Mouse (Mus musculus): ENCODE results near the gene Ptpro. TPM values are rescaled to one million over a fixed set of nuclear protein-coding genes. Genes with fewer than 3 reads are reported as not detected.
A peak's percentile ranks its signal among the peaks of the same experiment; 100 is the strongest.
"Not testable (repeated sequence)": the region's sequence is repeated elsewhere in the genome, so short reads cannot be mapped to it uniquely, and the experiment has no call there.

Gene Ptpro
- polyA plus RNA-seq, 1 experiment from 2014 or later, result 3.7 TPM

DNA sequence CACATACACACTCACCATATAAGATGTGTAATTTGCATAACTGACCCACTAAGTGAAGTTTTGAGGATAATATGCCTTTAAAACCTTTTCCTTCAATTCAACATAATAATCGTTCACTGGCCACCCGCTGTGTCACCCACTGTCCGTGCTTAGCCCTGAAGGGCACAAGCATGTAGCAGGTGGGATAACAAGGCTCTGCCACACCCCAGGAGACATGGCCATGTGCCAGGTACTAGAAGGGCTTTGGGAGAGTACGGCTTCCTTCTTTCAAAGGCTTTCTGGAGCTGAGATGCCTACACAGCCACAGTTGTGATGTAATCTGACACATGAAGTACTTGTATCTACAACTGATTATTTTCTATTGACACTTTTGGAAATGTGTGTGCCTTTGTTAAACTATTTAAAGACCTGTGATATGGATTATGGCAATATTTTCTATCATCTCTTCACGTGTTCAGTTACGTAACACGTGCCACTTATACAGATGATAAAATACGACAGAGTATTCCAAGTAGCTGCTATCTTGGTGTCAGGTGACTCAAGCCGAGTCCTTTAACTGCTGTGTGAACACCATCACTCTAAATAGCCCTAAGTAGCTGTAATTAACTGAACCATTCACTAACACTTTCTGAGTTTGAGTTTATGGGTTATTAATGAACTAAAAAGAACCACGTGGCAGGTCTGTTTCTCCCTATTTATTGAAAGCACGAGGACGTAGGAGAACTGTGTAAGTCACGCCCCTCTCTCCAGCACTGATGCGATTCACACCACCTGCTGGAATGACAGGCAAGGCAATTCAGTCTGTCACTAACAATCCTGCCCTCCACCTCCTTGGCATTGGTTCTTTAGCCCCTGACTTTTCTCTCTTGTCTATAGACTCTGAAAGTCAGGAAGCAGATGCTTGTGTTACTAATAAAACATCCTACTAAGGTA, 173.6 kb downstream of the Ptpro start:
- H3K9ac ChIP-seq, result no peak overlapping the region
- no peaks in the 10 kb centered on the region for H3K9me3 ChIP-seq (replicated peaks)
- WGBS, result 36% methylated on average over 14 of the region's 14 CpGs
- peak overlapping the region; percentile 12; the same call in 1 of the 2 replicates for H3K4me2 ChIP-seq
- 0 out of 2 replicates have a peak, but pooled peaks have one; percentile 35 for ATAC-seq (replicated peaks; ENCODE audit: insufficient number of reproducible peaks, insufficient read depth, low FRiP score, low read depth)
- no peaks in the 10 kb centered on the region for H3K27me3 ChIP-seq
- H3K4me3 ChIP-seq, result no peak overlapping the region
- no peaks in the 10 kb centered on the region for H3K36me3 ChIP-seq
- no peak overlapping the region for H3K27ac ChIP-seq
- peaks cover 3% of the 10 kb centered on the region; the same call in 1 of the 2 replicates for H3K4me1 ChIP-seq (replicated peaks)

DNA sequence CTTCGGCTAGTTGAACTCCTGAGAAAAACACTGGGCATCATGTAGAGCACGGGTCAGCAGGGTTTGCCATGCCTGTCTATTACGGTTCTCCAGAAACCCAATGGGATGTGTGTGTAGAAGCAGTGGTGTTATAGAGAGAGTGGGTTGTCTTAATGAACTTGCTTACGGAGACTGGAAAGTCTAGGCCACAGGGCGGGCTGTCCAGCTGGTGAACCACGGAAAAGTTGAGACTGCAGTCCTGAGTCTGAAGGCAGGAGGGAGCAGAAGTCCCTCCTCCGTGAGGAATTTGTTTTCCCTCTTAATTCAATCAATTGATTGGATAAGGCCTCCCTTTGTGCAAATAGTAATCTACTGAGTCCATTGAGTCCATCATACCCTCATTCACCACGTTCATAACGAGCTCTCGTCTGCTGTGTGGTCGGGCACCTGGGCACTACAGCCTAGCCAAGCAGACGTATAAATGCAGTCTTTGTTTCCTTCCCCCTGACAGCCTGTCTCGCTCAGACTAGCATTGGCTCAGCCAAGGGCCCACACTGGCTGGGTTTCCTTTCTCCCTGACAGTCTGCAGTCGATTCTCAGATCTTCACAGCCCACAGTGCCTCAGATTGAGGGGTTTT, 181.5 kb downstream of the Ptpro start:
- H3K4me2 ChIP-seq, result no peak overlapping the region
- no peaks in the 10 kb centered on the region for H3K4me1 ChIP-seq (replicated peaks)
- H3K4me3 ChIP-seq, result no peak overlapping the region
- WGBS, result 61% methylated on average over 14 of the region's 14 CpGs
- H3K9me3 ChIP-seq (replicated peaks), result no peaks in the 10 kb centered on the region
- no peaks in the 10 kb centered on the region for H3K36me3 ChIP-seq
- H3K27me3 ChIP-seq, result no peaks in the 10 kb centered on the region
- H3K9ac ChIP-seq, result no peak overlapping the region
- H3K27ac ChIP-seq, result no peak overlapping the region
- ATAC-seq (replicated peaks; ENCODE audit: insufficient number of reproducible peaks, insufficient read depth, low FRiP score, low read depth), result no peak

DNA sequence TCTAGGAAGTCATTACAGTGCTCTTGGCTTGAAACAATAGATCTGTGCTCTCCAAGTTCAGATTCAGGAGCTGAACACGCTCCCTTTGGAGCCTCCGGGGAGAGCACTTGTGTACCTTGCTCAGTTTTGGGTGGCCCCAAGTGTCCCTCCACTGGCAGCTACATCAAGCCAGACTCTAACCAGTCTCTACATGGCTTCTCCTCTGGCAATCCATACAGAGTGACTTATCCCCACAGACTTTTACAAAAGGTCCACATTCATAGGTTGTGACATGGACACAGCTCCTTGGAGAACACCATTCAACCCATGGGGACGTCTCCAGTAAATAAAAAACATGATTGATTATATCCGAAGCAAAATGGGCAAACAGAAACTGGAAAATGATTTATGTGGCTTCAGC, 185.4 kb downstream of the Ptpro start:
- no peak overlapping the region for H3K27ac ChIP-seq
- 82% methylated on average over 4 of the region's 4 CpGs for WGBS

DNA sequence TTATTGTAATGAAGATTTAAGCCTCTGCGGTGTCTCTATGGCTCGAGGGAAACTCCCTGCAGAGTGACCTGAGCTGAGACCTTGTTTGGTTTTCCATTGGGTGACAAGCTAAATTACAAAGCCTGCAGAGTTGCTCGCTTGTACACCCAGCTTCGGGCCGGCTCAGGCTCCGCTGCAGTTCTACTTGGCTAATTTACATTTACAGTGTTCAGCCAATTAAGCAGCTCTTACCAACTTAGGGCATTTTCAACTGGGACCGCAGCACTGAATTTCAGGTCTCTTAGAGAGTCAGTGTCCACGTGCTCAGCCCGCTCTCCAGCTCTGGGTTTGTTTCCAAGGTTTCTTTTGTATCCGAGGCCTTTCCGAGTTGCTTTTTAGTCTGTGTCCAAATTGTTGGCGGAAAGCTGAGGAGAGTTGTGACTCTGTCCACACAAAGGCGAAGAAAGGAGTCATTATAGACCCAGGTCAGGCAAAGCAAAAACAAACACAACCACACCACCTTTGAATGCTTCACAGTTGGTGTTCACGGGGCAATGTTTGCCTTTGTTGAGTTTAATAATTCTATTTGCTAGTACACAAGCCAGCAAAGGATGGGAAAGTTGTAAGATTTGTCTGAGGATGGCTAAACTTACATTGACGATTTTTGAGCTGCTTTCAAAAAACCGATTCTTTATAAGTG, 185.9 kb downstream of the Ptpro start:
- no peak for ATAC-seq (replicated peaks; ENCODE audit: insufficient number of reproducible peaks, insufficient read depth, low FRiP score, low read depth)
- no peak overlapping the region for H3K4me3 ChIP-seq
- H3K4me2 ChIP-seq, result no peak overlapping the region
- no peak overlapping the region for H3K9ac ChIP-seq
- 70% methylated on average over 16 of the region's 16 CpGs for WGBS
- no peaks in the 10 kb centered on the region for H3K4me1 ChIP-seq (replicated peaks)
- H3K9me3 ChIP-seq (replicated peaks), result no peaks in the 10 kb centered on the region
- no peaks in the 10 kb centered on the region for H3K36me3 ChIP-seq
- no peak overlapping the region for H3K27ac ChIP-seq
- no peaks in the 10 kb centered on the region for H3K27me3 ChIP-seq

More for the DNA sequence above, 185.4 kb downstream of the Ptpro start:
- Histone ChIP-seq H3K9me3 (replicated peaks) (no peaks in the 10 kb centered on the region), H3K27me3 (no peaks in the 10 kb centered on the region), H3K4me1 (replicated peaks) (no peaks in the 10 kb centered on the region), H3K4me3 (no peak overlapping the region), H3K9ac (no peak overlapping the region), H3K4me2 (no peak overlapping the region), H3K36me3 (no peaks in the 10 kb centered on the region)
- ATAC-seq (replicated peaks; ENCODE audit: insufficient number of reproducible peaks, insufficient read depth, low FRiP score, low read depth), result no peak

DNA sequence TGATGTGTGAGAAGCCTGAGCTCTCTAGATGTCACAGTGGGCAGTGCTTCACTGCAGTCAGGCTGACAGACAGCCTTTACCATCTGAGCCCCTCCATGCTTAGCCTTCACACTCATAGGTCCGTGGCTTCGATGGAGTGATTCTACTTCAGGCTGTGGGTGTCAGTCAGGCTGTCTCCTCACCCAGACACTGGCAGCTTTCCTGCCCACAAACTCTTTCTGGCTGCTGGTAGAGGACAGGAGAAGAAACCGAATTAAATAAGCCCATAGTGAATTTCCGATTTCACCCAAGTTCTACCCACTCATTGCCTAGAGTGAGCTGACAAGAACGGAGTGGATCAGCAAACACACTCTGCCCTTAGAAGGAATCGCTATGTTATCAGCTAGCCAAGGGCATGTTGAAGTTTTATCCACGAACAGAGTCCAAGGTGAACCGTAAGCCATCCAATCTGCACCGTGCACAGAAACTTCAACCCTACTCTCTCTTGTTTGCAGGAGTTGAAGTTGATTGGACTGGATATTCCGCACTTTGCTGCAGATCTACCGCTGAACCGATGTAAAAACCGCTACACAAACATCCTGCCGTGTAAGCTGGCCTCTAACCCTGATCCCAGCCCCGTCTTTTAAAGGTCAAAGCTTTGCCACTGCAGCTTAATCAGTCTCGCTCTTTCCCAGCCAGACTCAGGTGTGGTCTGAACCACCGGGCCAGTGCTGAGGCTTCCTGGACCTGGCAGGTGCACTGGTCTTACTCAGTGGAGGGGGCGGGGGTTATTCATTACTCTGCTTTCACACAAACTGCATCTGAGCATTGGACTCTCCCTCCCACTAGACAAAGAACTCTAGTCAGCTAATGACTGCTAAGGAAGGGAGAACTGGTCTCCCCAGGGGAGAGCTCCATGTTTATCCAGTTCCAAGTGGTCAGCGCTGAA, 188.7 kb downstream of the Ptpro start:
- H3K4me3 ChIP-seq, result no peak overlapping the region
- H3K27ac ChIP-seq, result no peak overlapping the region
- 64% methylated on average over 19 of the region's 19 CpGs for WGBS
- H3K9me3 ChIP-seq (replicated peaks), result no peaks in the 10 kb centered on the region
- no peaks in the 10 kb centered on the region for H3K4me1 ChIP-seq (replicated peaks)
- H3K9ac ChIP-seq, result no peak overlapping the region
- no peaks in the 10 kb centered on the region for H3K36me3 ChIP-seq
- no peak overlapping the region for H3K4me2 ChIP-seq
- no peaks in the 10 kb centered on the region for H3K27me3 ChIP-seq
- ATAC-seq (replicated peaks; ENCODE audit: insufficient number of reproducible peaks, insufficient read depth, low FRiP score, low read depth), result no peak

DNA sequence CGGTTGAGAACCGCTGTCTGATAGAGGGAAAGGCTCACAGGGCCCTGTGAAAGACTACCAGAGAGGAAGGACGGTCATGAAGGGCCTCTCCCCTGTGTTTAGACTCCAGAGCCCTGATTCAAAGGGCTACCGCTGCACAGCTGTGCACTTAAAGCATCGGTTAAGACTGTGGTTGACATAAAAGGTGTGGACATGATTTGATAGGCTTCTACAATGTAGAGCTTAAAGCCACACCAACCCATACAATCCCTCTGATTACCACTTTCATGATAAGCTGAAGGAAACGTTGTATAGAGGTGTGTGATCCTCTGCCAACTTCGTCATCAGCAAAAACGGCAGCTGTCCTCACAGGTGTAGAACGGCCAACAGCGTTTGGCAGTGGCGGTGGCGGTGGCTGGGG, 191.0 kb downstream of the Ptpro start:
- Histone ChIP-seq H3K9me3 (replicated peaks) (no peaks in the 10 kb centered on the region), H3K36me3 (no peaks in the 10 kb centered on the region), H3K4me2 (no peak overlapping the region), H3K27ac (no peak overlapping the region), H3K4me3 (no peak overlapping the region), H3K27me3 (no peaks in the 10 kb centered on the region), H3K4me1 (replicated peaks) (no peaks in the 10 kb centered on the region), H3K9ac (no peak overlapping the region)
- ATAC-seq (replicated peaks; ENCODE audit: insufficient number of reproducible peaks, insufficient read depth, low FRiP score, low read depth), result no peak
- 79% methylated on average over 12 of the region's 12 CpGs for WGBS

DNA sequence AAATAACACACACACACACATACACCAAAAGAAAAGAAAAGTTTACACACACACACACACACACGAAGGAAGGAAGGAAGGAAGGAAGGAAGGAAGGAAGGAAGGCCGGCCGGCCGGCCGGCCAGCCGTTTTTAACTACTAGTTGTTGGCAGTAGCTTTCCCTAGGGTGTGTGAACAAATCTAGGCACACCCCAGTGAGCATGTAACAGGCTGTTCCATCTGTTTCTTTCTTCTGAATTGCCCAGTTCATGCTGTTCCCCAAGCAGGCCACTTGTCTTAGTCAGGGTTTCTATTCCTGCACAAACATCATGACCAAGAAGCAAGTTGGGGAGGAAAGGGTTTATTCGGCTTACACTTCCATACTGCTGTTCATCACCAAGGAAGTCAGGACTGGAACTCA, 194.0 kb downstream of the Ptpro start:
- not testable (repeated sequence) for H3K4me3 ChIP-seq; H3K27ac ChIP-seq; H3K27me3 ChIP-seq; ATAC-seq (replicated peaks; ENCODE audit: insufficient number of reproducible peaks, insufficient read depth, low FRiP score, low read depth); H3K4me2 ChIP-seq; H3K9ac ChIP-seq; H3K4me1 ChIP-seq (replicated peaks); H3K36me3 ChIP-seq; H3K9me3 ChIP-seq (replicated peaks)
- WGBS, result 67% methylated on average over 7 of the region's 7 CpGs

DNA sequence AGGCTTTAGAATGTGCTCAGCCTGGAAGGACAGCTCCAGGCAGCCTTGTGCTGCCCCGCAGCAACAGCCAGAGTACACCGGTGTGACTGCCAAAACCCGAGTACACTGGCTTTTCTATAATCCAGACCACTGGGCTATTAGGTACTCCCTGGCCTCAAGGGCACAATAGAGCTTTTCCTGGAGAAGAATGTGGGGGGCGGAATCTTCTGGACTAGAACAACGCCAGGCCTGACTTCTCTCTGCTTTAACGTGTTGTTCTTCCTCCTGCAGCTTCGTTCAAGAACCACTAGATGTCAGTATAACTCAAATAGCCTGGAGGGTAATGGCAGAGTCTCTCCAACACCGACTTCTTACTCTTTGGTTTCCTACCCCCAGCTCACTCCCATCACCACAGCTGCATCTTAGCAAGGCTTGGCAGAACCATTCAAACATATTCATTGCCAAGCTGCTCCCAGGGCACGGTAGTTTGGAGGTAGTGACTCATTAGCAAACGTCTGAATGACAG, 203.5 kb downstream of the Ptpro start:
- H3K27ac ChIP-seq, result peak overlapping the region; percentile 51
- H3K9ac ChIP-seq, result no peak overlapping the region
- H3K4me2 ChIP-seq, result peak overlapping the region; percentile 53
- no peaks in the 10 kb centered on the region for H3K9me3 ChIP-seq (replicated peaks)
- 9% methylated on average over 10 of the region's 10 CpGs for WGBS
- no peaks in the 10 kb centered on the region for H3K36me3 ChIP-seq
- H3K4me3 ChIP-seq, result peak overlapping the region; percentile 10; the same call in 1 of the 2 replicates
- no peaks in the 10 kb centered on the region for H3K27me3 ChIP-seq
- peaks cover 29% of the 10 kb centered on the region for H3K4me1 ChIP-seq (replicated peaks)
- ATAC-seq (replicated peaks; ENCODE audit: insufficient number of reproducible peaks, insufficient read depth, low FRiP score, low read depth), result peak; percentile 79

DNA sequence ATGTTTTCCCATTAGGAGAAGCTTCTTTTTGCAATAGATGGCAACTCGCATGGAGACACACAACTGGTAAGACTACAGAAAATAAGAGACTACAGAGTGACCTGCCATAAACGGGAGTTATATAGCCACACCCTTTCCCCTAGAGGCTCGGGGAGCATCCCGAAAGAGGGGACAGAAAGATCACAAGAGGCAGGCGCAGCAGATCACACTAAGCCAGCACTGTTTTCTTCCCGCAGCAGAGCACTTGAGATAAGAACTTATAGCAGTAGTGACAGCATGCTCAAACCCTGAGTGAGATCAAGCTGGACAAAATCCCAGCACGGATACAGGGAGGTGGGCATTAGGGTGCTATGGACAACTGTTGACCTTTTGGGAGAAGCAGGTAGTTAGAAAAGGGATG, 203.9 kb downstream of the Ptpro start:
- Histone ChIP-seq H3K4me2 (peak overlapping the region; percentile 53), H3K27me3 (no peaks in the 10 kb centered on the region), H3K36me3 (no peaks in the 10 kb centered on the region), H3K9ac (no peak overlapping the region), H3K4me3 (peak overlapping the region; percentile 10; the same call in 1 of the 2 replicates), H3K27ac (peak overlapping the region; percentile 51), H3K4me1 (replicated peaks) (peaks cover 29% of the 10 kb centered on the region), H3K9me3 (replicated peaks) (no peaks in the 10 kb centered on the region)
- WGBS, result 13% methylated on average over 7 of the region's 7 CpGs
- 0 out of 2 replicates have a peak, but pooled peaks have one; percentile 55 for ATAC-seq (replicated peaks; ENCODE audit: insufficient number of reproducible peaks, insufficient read depth, low FRiP score, low read depth)

DNA sequence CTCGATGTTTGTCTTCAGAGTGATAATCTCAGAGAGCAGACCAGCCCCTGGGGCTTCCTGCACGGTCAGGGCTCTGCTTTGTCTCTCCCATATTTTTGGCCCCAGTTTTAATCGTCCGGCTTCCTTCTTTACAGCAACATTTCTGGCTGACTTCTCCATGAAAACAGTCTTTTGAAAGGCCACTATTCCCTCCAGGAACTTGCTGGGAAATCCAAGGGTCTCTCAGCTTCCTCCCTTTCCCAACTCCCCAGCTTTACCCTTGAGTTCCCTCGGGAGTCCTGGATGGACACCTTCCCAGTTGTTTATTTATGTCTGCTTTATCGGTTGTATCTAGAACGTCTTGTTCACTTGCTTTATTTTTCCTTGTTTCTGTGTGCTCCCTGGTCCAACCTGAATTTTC, 205.1 kb downstream of the Ptpro start:
- H3K36me3 ChIP-seq, result no peaks in the 10 kb centered on the region
- peak overlapping the region; percentile 67 for H3K27ac ChIP-seq
- WGBS, result 28% methylated on average over 7 of the region's 7 CpGs
- no peak overlapping the region for H3K4me3 ChIP-seq
- no peaks in the 10 kb centered on the region for H3K27me3 ChIP-seq
- H3K4me1 ChIP-seq (replicated peaks), result peaks cover 29% of the 10 kb centered on the region
- no peak overlapping the region for H3K4me2 ChIP-seq
- no peak overlapping the region for H3K9ac ChIP-seq
- no peaks in the 10 kb centered on the region for H3K9me3 ChIP-seq (replicated peaks)
- no peak for ATAC-seq (replicated peaks; ENCODE audit: insufficient number of reproducible peaks, insufficient read depth, low FRiP score, low read depth)

All from heart, embryonic 15.5 days (tissue).